Mouse (Mus musculus): Measurements from ENCODE around the gene Gas8.
"Not testable (repeated sequence)": the region's sequence is repeated elsewhere in the genome, so short reads cannot be mapped to it uniquely, and the experiment has no call there.

Gas8 gene

DNA sequence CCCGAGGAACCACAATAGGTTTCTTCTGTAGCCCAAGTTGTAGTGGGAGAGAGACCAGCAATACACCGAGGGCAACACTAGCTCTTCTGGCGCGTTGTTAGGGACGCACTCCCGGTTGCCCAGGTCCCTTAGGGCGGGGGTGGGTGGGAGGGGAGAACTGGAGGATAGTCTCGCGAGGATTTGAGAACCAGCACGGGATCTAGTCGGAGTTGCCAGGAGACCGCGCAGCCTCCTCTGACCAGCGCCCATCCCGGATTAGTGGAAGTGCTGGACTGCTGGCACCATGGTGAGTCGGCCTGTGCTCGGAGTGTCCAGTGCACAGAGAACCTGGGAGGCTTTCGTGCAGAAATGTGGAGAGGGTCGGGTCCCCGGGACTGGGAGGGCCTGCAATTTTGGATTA is at the start of gene Gas8:
Gas8 (plus strand) TSS at position 168 of the 400 bp plus-strand sequence.
- DNase-seq, result peak; percentile 91

DNA sequence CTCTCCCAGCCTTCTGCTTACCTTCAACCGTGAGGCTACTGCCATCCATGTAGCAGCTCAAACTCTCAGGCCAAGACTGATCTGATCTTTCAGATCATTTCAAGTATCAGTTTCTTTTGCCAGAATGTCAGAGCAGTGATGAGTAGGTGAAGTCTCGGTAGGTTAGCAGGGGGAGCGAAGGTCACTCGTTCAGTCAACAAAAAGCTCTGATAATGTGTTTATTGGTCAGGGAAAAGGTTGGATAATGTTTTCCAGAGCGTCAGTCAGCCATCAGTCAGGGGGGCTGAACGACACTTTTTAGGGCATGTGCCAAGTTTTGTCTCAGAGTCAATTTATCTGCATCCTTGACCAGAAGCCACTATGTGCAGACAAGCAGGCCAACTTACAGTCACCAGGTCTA is 45.6 kb upstream of the Gas8 start:
- DNase-seq, result not testable (repeated sequence)

DNA sequence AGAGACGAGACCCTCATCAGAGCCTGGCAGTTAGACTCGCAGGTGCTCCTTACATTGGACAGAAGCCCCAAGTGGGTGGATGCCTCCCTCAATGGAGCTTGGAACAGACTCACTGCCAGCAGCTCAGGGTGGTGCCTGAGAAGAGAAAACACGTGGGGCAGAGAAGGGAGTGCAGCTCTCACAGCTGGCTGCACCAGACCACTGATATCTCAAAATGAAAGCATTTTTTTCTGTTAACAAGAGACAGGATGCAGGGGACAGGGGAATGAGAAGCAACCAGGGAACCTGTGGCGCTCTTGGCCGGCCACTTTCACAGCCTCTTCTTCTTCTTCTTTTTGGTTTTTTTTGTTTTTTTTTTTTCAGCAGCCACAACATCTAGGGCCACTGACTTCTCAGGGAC is 44.1 kb upstream of the Gas8 start:
- not testable (repeated sequence) for DNase-seq

DNA sequence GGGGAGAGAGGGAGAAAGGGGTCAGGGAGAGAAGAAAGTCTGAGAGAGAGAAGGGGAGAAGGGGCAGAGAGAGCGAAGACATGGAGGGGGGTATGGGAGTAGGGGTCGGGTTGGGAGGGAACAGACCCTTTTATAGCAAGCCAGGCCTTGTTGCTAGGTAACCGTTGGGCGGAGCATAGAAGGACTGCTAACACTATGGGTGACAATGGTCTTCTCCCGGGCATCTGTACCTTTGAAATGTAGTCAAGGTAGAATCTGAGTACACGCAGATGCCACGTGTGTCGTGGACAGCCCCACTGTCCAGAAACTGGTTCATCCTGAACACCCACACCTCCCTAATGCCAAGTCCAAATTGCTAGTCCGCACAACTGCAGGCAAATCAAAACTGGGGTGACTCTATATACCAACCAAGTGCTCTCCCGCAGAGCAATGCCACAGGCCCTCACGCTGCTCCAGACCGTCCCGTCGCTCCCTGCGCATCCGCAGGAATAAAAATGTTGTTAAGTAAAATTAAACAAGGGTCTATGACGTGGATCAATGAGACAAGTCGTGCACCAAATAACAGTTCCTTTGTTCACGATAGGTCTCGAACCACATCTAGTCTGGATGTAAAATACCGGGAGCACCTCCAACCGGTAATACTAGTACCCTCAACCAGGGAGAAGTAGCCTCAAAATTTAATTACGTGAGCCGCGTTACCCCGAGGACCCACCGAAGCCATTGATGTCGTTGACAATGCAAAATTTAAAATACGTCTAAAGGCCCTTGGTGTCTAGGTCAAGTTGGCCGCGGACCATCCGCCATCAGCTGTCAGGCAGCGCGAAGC is 41.5 kb upstream of the Gas8 start:
- DNase-seq, result peak; percentile 14

DNA sequence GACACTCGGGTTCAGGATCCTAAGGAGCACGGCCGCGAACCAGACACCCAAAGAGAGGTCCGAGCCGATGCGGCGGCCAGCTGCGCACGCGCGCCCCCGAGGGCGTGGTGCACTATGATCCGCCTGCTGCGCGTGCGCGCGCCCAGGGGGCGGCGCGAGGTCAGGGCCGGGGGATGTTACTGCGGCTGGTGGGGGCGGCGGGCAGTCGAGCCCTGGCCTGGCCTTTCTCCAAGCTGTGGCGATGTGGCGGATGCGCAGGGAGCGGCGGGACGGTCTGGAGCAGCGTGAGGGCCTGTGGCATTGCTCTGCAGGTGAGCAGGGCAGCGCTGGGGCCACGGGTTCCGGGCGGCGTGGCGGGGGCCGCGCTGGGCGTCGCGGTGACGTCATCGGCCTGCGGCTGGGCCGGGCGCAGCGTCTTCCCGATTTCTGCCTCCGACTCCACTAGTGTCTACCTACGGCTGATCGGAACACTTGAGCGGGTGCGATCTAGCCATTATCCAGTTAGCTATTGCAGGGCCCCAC is 40.8 kb upstream of the Gas8 start, which contains the start of gene Afg3l1:
Afg3l1 (plus strand) TSS at position 167 of the 522 bp plus-strand sequence.
- DNase-seq, result peak; percentile 93

DNA sequence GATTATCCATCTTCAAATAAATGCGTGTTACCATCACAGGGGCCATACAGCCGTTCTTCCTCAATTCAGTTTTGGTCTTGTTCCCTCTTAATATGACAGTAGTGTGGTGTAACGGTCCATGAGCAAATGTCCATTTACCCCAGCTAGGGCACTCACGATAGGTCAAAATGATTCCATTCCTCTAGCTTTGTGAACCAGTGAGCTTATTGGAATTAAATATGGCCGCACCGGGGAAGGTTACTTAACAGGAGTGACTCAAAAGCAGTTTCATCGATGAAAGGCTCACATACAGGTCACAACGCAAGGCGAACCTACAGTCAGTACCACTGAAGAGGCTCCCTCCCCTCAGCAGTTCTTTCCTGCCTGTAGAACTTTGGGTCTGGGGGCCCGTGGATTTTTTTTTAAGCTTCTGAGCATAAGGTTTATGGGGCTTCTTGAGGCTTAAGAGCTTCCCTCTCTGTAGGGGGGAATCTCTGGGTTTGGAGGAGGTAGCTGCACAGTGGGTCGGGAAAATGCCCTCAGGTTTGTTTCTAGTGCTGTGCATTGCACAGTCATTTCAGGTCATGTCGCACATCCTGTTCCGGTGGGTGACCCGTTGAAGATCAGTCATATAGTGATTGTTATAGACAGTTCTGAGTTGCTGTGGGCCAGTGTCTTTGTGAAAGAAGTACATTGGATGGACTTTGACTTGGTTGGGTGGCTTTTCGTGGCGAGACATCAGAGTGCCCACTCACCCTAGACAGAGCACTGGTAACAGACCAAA is 40.0 kb upstream of the Gas8 start:
- DNase-seq, result peak; percentile 11

DNA sequence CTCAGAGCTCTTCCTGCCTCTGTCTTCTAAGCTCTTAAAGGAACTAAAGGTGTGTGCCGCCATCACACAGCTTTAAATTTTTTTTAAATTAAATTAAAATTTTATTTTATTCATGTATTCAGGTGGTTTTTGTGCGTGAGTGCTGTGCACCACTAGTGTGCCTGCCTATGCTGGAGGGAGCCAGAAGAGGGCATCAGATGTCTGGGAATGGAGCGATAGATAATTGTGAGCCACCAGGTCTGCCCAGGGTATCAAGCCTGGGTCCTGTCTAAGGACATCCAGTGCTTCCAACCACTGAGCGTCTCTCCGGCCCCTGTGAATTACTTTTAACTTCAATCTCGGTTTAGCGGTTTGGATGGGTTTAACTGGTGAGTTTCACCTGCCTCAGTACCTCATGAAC is 36.0 kb upstream of the Gas8 start:
- DNase-seq, result peak; percentile 32

DNA sequence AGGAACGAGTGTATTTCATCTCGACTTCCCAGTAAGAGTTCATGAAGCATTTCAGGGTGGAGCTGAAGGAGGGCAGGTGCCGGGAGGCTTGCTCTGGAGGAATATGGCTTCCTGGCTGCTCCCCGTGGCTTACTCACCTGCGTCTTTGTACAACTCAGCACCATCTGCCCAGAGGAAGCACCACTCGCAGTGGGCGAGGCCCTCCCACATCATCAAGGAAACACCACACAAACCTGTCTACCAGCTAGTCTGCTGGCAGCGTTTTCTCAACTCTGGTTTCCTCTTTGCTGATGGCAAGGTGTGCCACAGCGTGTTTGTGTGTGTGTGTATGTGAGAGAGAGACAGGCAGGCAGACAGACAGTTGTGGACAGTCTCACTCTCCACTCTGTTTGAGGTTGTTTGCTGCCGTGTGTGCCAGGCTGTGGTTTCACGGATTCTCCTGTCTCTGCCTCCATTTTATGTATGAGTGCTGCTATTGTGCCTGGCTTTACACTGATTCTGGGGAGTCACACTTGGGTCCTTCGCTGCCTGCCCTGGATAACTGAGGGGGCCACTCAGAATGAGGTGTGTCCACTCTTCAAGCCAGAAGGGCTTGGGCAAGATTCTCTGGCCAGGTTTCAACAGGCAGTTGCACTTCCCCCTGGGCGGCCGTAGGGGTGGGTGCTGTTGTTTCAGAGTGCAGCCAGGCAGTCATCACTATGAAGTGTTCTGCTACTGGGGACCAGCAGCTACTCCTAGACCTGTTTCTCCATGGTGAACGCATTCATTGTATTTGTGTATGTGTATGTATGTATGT is 27.2 kb upstream of the Gas8 start:
- no peak for DNase-seq

DNA sequence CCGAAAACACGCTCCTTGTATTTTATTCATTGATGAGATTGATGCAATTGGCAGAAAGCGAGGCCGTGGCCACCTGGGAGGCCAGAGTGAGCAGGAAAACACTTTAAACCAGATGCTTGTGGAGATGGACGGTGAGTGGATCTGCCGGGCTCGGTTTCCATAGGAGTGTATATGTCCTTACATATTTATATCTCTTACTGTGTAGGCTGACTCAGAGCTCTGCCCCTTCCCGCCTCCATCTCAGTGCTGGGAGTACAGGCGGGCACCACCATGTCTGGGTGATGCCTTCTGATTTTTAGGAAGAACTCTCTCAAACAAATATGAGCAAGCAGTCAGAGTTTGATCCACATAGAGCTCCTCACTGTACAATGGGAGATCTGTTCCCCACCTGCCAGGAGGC is 25.7 kb upstream of the Gas8 start:
- DNase-seq, result no peak

DNA sequence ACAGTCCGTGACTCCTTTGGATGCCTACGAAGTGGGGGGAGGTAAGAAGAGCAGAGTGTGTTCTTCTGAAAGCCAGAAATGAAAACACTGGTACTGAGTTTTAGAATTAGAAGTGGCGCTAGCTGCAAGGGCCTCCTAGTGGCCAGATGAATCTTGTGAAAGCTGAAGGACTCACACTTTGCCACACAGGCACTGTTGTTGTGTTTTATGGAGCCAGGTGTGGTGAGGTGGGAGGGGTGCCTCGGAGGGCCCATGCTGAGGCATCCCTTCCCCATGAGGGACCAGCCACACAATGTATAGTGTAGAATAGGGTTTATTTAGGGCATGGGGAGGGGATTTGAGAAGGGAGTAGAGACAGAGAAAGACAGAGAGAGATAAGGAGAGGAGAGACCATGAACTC is 20.9 kb upstream of the Gas8 start:
- DNase-seq, result no peak

DNA sequence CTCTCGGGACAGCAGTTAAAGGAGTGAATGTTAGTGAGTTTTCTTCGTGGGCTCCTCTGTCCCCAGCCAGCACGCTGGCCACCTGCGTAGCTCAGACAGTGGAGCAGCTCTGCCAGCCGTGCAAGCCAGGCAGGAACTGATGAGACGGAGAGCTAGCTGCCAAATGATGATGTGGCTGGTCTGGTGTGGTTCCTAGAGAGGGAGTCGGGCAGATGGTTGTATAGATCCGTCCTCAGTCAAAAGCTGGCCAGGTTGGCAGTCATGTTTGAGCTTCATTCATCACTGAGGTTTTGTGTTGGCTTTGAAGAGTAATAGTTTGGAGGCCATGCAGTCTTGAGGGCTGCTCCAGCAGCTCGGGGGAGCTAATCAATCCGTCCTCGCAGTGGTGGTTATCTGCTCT is 19.7 kb upstream of the Gas8 start:
- DNase-seq, result no peak

DNA sequence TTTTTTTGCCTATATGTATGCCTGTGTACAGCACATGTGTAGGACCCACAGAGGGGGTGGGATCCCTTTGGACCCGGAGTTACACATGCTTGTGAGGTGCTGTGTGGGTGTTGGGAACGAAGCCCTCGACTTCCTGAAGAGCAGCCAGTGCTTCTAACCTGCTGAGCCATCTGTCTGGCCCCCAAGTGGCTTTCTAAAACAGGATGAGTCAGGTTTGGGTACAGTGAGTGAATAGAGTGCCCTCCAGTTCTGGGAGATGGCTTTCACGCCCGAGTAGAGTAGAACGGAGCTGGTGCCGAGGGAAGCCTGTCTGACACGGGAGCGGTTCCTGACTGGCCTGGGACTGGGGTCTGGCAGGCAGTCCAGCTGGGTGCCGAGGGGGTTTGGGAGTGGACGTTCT is 19.1 kb upstream of the Gas8 start:
- DNase-seq, result no peak

DNA sequence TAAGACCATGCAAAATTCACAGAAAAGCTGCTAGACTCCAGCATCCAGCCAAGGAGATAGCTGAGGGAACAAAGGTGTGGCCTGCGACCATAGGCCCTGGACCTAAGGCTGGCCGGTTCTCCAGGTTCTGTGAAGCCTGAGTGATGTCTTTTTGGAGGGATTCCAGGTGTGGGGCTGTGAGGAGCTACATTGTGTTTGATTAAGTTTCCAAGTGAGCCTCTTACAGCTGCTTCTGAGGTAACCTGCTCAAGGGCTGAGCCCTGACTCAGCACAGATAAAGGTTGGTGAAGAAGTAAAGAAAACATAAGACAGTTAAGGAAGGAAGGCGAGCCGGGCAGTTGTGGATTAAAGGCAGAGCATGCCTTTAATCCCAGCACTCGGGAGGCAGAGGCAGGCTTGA is 16.4 kb upstream of the Gas8 start:
- no peak for DNase-seq

DNA sequence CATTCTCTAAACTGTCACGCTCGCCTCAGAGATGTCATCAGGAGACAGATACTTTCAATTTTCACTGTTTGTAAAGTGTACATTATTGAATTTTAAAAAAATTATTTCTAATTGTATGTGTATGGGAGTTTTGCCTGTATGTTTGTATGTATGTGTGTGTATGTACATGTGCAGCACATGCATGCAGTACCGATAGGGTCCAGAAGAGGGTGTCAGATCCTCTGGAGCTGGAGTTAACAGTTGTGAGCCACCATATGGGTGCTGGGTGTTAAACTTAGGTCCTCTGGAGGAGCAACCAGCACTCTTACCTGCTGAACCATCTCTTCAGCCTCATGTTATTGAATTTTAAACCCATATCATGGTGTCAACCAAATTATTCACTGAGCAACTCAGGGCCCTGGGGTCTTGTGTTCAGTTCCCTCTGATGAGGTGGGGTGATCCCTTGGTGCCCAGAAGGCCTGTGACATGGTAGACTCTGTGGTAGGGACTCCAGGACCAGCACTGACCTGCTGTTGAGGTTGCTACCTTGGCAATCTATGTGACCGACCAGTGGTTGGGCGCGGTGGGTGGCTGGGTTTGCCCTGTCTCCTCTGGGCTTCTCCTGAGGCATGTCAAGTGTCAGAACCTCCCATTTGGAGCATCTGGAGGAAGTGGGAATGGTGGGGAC is 14.7 kb upstream of the Gas8 start:
- DNase-seq, result no peak

DNA sequence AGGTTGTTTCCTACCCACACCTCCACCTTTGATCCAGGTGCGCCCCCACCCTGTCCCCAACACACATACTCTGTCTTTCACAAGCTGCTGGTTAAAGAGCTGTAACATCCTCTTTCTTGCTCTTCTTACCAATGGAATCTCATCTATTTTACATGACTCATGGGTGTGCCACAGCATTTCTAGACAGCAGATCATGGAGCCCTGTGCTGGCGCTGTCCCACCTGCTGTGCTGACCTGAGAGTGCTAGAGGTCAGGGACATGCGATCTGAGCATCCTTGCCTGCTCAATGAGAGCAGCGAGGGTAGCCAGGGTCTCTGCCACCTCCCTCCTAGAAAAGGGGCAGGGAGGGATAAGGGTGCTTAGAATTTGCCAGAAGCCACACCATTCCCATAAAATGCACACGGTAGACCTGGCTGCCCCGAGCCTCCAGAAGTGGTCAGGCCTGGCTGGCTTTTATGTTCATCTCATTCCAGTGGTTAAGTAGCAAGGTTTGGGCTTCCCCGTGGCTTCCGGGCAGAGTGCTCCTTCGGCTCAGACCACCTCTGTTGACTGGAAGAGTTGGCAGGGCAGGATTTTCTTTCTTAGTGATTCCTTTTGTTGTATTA is 13.9 kb upstream of the Gas8 start:
- DNase-seq, result no peak

DNA sequence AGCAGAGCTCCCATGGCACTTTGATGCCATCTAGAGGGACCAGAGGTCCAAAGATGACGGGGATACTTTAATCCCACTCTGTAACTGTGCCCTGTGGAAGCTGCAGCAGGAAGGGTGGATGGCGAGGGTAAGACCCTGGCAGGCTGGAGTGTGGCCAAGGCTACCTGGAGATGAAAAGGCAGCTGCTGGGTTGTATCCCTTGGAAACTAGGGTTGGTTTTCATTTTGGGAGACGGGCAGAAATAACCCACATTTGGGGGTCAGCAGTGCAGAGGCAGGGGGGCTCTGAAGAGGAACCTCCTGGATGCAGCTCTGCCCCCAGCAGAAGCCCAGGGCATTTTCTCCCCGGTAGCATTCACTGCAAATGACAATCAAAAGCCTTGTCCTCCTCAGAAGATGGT is 13.4 kb upstream of the Gas8 start:
- DNase-seq, result no peak

DNA sequence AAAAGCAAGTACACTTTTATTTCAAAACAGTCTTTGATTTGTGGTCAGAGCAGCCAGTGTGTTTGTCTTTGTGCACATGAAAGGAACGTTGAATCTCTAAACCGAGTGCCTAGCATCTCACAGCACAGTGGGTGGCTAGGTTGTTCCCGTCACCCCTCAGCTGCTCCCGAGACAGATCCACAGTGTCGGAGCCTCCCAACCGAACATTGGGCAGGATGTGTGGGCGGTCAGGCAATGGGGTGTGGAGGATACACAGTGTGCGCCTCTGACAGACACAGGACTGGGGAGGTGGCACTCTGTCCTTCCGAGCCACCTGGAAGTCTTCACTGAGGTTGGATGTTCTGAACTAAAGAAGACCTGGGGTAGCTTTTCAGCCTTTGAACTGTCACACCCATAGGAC is 12.9 kb upstream of the Gas8 start:
- DNase-seq, result no peak

DNA sequence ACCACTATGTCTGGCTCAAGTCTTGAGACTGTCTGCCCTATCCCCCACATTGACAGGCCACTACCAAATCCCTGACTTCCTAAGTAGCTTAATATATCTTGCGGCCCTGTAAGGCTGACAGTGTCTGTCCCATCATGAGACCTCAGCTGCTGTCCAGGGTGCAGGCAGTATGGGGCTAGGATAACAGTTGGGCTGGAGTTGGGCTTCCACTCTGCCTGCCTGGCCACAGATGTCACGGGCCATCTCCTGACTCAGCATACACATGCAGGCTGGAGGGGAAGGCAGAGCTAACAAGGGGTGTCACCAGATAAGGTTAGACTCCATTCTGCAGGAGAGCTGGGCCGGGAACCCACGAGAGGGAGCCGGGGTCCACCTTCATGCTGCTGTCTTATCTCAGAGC is 11.5 kb upstream of the Gas8 start:
- no peak for DNase-seq

DNA sequence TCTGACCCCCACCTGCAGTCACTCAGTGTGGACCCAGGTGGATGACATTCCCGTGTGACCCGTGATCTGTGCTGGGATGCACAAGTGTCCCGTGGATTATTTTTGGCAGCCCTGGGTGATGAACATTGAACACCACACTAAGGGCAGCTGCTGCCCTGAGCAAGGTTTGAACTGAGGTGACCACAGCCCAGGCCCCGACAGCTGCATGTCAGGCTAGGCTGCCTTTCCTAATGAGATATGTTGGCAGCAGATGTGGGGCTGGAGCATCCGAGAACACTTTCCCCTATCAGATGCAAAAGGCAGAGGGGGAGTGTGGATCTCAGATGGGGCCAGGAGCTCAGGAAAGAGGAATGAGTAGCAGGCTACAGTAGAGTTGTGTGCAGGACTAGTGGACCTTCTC is 7.8 kb upstream of the Gas8 start:
- no peak for DNase-seq

DNA sequence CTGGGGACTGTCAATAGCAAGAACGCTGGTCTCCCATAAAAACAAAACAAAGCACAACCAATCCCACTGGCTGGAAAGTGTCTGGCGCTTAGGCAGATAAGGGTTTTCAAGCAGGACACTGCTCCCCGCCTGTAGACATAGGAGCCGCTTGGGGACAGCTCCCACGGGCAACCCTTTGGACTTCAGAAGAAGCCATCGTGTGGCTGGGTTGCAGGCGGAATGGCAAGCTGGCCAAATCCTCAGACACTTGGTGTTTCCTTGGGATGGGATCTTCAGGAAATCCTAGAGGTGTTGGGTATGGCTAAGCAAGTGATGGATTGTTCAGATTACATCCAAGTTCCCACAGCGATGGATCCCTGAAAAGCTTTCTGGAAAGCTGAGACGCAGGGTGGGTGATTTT is 4.5 kb upstream of the Gas8 start:
- no peak for DNase-seq

DNA sequence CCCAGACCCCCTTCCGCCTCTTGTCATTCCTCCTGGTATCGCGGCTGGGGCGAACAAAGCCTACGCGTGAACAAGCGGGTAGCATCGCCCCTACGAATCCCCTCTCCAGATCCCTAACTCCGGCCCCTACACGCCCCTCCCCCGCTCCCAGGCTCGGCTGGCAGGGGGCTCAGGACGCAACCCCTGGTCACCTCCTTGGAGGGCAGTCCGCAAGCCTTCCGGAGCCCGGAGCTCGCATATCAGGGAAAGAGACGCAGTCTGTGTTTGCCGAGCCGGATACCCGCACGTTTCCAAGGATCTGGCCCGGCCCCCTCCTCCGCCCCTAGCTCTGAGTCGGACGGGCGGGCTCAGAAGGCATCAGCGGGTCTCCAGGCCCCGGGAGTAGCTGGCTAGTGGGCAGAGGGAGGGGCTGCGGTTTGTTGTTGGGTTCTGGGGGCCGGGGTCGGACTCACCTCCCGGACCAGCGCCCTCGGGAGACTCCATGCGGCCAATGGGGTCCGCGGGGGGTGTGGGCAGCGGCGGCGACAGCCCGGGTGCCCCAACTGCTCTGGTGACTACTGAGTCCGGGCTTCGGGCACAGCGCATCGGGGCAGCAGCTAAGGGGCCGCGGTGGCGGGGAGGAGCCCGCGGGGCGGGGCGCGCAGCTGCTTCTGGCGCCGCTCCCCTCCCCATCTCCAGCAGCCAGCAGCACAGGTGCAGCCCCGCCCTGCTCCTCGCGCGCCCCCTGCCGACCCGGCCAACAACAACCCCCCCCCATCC is 3.7 kb upstream of the Gas8 start, which contains the start of gene Dbndd1:
Dbndd1 (minus strand) TSS at position 683 of the 759 bp plus-strand sequence.
- DNase-seq, result peak; percentile 92
